Mouse (Mus musculus): ENCODE measurements around the gene Me3. TPM values are rescaled to one million over a fixed set of nuclear protein-coding genes. Genes with fewer than 3 reads are reported as not detected.

The Me3 gene
- polyA plus RNA-seq, 1 experiment from 2014 or later: 0.64 TPM

DNA sequence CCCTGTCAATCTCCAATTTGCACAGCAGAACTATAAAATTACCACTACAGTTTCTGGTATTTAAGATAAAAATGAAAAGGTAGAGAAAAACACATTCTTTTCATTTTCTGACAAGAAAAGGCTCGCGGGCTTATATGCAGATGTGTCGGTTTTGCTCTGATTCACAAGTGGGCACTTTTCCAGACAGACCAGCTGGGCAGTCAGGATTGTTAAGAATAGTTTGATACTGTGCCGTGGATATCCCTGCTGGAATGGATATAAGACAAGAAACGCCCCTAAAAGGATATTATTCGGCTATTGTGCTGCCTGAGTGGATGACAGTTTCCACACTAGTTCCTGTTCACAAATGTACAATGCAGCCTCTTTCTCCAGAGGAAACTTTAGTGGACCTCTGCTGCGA, 116.2 kb downstream of the Me3 start:
- Histone ChIP-seq H3K36me3 (no peaks in the 10 kb centered on the region), H3K9me3 (no peaks in the 10 kb centered on the region), H3K4me3 (replicated peaks) (no peak overlapping the region), H3K4me1 (replicated peaks) (peaks cover 4% of the 10 kb centered on the region), H3K4me2 (no peak overlapping the region), H3K27ac (no peak overlapping the region), H3K9ac (replicated peaks) (no peak overlapping the region), H3K27me3 (no peaks in the 10 kb centered on the region)
- no peak for ATAC-seq (ENCODE audit: insufficient number of reproducible peaks, insufficient read depth, low FRiP score, low TSS enrichment, low read depth)
- 76% methylated on average over 7 of the region's 7 CpGs for WGBS

DNA sequence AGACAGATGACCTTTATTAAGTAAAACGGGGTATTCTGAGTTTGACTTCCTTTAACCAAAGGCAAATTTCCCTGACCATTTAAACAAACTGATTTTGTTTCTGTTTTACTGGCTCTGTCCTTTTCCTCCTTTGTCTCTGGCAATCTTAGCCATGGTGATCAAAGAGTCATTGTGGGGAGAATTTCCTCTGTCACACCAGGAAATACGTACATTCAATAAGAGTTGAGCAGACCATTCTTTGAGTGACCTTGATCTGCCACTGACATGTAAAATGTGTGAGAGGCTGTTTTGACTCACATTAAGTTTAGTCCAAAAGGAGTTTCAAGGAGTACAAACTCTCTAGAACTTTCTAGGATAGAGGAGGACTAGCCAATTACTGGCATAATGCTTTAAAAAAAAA, 117.0 kb downstream of the Me3 start:
- Histone ChIP-seq H3K27ac (no peak overlapping the region), H3K27me3 (no peaks in the 10 kb centered on the region), H3K9me3 (no peaks in the 10 kb centered on the region), H3K4me3 (replicated peaks) (no peak overlapping the region), H3K4me2 (no peak overlapping the region), H3K9ac (replicated peaks) (no peak overlapping the region), H3K36me3 (no peaks in the 10 kb centered on the region), H3K4me1 (replicated peaks) (peaks cover 4% of the 10 kb centered on the region)
- ATAC-seq (ENCODE audit: insufficient number of reproducible peaks, insufficient read depth, low FRiP score, low TSS enrichment, low read depth): no peak
- 65% methylated on average over 2 of the region's 2 CpGs for WGBS

DNA sequence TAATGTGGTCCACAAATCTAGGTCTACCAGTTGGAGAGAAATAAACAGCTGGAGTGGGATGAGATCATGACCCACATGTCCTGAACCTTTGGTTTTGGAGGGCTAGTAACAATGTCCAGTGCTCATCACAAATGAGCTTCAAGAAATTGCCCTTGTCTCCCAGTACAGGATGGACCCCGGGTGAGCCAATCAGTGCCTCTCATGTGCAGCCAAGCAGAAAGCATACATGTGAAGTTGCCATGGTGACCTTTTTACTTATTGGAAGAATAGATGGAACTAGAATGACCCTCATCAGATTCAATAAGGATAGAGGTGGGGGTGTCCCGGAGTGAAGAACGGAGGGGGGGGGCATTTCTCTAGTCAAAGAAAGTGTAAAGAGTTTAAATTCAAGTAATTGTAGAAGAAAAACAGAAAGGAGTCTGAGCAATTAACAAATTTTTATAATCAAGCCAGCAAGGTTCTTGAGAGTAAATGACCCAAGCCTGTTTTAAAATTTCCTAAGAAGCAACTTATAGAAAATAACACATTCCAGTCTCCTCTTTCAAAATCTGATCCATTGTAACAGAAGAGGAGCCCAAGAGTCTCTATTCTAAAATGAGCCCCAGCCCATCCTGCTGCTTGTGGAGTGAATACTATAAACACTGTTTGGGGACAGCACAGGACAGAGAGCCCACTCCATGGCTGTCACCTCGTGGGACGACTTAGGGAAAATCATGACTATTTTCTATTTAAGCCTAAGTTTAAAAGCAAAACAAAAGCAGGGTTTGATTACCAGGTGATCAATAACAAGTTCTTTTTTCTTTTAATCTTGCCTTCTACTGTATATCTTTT, 134.7 kb downstream of the Me3 start:
- Histone ChIP-seq H3K27me3 (no peaks in the 10 kb centered on the region), H3K27ac (no peak overlapping the region), H3K4me3 (replicated peaks) (no peak overlapping the region), H3K4me1 (replicated peaks) (peaks cover 17% of the 10 kb centered on the region), H3K36me3 (no peaks in the 10 kb centered on the region), H3K9me3 (no peaks in the 10 kb centered on the region), H3K4me2 (no peak overlapping the region), H3K9ac (replicated peaks) (no peak overlapping the region)
- 81% methylated on average over 5 of the region's 5 CpGs for WGBS
- ATAC-seq (ENCODE audit: insufficient number of reproducible peaks, insufficient read depth, low FRiP score, low TSS enrichment, low read depth): no peak

DNA sequence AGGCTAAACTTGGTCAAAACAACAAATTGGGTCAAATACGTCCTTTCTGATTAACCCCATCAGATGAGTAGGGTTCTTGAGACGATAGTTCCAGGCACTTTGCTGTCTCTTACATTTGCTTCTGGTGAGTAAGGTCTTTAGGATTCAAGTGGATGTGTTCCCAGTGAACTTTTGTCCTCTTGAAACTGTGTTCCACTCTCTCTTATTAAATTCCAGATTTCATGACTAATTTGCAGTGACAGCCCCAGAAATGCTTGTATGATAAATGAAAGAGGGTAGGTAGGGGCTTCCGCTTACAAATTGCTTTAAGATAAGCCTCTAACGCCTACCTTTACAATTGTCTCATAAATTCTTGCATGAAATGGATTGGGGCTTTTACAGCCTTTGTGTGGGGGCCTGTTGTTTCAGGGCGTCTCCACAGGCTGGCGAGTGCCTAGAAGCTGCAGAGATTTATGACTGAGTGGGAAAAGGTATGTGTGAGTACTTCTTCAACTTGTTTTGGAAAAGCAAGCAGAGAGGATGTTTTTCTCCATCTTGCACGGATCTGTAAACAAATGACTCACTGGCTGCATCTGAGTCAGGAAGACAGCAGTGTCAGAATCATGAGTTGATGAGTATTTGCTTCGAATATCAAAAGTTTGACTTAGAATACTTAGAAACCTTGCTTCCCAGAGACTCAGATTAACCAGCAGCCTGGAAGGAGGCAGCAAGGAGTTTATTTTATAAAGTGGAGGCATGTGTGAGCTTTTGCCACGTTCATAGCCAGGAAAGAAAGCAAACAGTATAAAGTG, 137.1 kb downstream of the Me3 start:
- H3K27me3 ChIP-seq: no peaks in the 10 kb centered on the region
- H3K9me3 ChIP-seq: no peaks in the 10 kb centered on the region
- H3K9ac ChIP-seq (replicated peaks): no peak overlapping the region
- WGBS: 22% methylated on average over 9 of the region's 9 CpGs
- no peaks in the 10 kb centered on the region for H3K36me3 ChIP-seq
- peak overlapping the region; percentile 73 for H3K27ac ChIP-seq
- H3K4me2 ChIP-seq: no peak overlapping the region
- ATAC-seq (ENCODE audit: insufficient number of reproducible peaks, insufficient read depth, low FRiP score, low TSS enrichment, low read depth): no peak
- no peak overlapping the region for H3K4me3 ChIP-seq (replicated peaks)
- H3K4me1 ChIP-seq (replicated peaks): peaks cover 24% of the 10 kb centered on the region

DNA sequence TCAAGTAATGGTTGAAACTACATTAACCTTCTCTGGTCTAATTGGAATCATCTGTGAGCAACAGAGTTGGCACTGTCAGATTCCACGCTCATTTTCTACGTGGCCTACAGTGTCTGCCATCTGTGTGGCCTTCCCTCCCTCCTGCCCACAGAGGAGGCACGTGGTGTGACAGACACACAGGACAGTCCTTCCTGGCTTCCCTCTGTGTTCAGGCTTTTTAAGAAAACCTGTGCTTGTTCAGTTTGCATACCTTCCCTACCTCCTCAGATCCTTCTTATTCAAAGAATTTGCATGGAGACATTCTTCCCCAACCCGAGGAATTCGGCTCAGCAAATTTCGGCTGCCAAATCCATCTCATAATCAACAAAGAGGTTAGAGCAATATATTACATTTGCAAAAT, 137.8 kb downstream of the Me3 start:
- WGBS: 34% methylated on average over 6 of the region's 6 CpGs
- Histone ChIP-seq H3K9ac (replicated peaks) (no peak overlapping the region), H3K4me2 (no peak overlapping the region), H3K36me3 (no peaks in the 10 kb centered on the region), H3K4me3 (replicated peaks) (no peak overlapping the region), H3K27me3 (no peaks in the 10 kb centered on the region), H3K9me3 (no peaks in the 10 kb centered on the region), H3K4me1 (replicated peaks) (peaks cover 24% of the 10 kb centered on the region), H3K27ac (peak overlapping the region; percentile 73)
- ATAC-seq (ENCODE audit: insufficient number of reproducible peaks, insufficient read depth, low FRiP score, low TSS enrichment, low read depth): no peak

DNA sequence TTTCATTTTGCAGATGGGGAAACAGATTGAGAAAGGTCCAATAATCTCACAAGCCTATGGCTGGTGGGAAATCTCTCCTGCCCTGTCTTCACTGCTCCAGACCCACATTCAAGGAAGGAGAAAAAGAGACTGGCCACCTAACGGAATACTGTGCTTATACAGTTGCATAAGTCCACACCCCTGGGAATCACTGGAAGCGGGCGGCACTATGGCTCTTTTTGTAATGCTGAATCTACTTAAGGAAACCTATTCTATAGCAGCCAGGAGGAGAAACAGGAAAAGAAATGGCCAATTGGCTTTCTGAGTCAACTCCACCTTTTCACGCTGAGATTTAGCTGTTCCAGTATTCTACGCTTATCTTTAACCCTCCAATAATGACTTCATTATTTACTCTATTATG, 140.7 kb downstream of the Me3 start:
- ATAC-seq (ENCODE audit: insufficient number of reproducible peaks, insufficient read depth, low FRiP score, low TSS enrichment, low read depth): no peak
- no peaks in the 10 kb centered on the region for H3K27me3 ChIP-seq
- H3K4me1 ChIP-seq (replicated peaks): peaks cover 27% of the 10 kb centered on the region
- H3K9me3 ChIP-seq: no peaks in the 10 kb centered on the region
- no peak overlapping the region for H3K4me2 ChIP-seq
- H3K9ac ChIP-seq (replicated peaks): no peak overlapping the region
- WGBS: 87% methylated on average over 5 of the region's 5 CpGs
- no peaks in the 10 kb centered on the region for H3K36me3 ChIP-seq
- H3K4me3 ChIP-seq (replicated peaks): no peak overlapping the region
- no peak overlapping the region for H3K27ac ChIP-seq

DNA sequence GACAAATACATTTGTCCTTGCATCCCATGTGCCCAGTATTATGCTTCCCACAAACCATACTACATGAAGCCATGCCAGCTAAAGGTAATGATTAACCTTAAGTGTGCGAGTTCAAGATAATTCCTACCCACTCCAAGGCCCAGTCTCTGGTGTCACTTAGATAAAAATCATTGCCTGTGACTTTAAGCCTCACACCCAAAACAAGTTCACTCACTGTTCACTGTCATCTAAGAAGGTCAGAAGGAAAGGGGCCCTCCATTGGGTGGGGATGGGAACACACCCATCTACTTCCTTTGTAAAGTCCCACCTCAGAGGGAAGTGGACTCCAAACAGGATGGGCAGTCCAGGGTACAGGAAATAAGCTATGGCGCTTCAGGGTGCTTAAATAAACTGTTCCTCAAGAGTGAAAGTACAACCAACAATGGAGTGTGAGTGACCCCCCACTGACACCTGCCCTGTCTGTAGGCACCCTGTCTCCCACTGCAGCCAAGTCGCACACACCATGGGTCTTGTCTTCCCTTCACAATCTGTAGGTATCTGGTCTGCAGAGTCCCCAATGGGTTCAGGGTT, 141.2 kb downstream of the Me3 start:
- Histone ChIP-seq H3K4me1 (replicated peaks) (peaks cover 27% of the 10 kb centered on the region), H3K27ac (peak overlapping the region; percentile 41; the same call in 1 of the 2 replicates)

DNA sequence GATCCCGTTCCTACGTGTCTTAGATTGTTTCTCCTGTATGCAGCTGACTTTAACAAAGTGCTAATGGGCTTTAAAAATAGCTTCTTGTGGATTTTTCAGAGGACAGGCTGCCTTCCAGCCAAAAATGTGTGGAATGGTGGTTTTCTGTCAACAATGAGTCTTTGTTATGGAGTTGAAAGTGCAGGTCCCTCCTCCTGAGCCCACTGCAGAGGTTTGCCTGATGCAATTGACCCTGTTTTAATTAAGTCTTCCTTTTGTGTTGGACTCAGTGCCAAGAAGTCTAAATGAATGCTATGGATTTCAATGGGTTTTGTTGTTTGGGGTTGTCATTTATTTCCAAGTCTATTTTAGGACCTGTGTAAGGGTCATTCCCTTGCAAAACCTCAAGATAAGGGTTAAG, 141.7 kb downstream of the Me3 start:
- Histone ChIP-seq H3K4me1 (replicated peaks) (peaks cover 31% of the 10 kb centered on the region), H3K27ac (peak overlapping the region; percentile 41; the same call in 1 of the 2 replicates), H3K36me3 (no peaks in the 10 kb centered on the region), H3K9me3 (no peaks in the 10 kb centered on the region), H3K27me3 (no peaks in the 10 kb centered on the region), H3K9ac (replicated peaks) (no peak overlapping the region), H3K4me3 (replicated peaks) (no peak overlapping the region), H3K4me2 (no peak overlapping the region)
- ATAC-seq (ENCODE audit: insufficient number of reproducible peaks, insufficient read depth, low FRiP score, low TSS enrichment, low read depth): no peak
- 35% methylated on average over 2 of the region's 2 CpGs for WGBS

More for the DNA sequence above, 141.2 kb downstream of the Me3 start:
- no peaks in the 10 kb centered on the region for H3K27me3 ChIP-seq
- no peaks in the 10 kb centered on the region for H3K36me3 ChIP-seq
- no peak overlapping the region for H3K4me2 ChIP-seq
- no peak overlapping the region for H3K4me3 ChIP-seq (replicated peaks)
- WGBS: 72% methylated on average over 3 of the region's 3 CpGs
- ATAC-seq (ENCODE audit: insufficient number of reproducible peaks, insufficient read depth, low FRiP score, low TSS enrichment, low read depth): no peak
- no peaks in the 10 kb centered on the region for H3K9me3 ChIP-seq
- H3K9ac ChIP-seq (replicated peaks): no peak overlapping the region

DNA sequence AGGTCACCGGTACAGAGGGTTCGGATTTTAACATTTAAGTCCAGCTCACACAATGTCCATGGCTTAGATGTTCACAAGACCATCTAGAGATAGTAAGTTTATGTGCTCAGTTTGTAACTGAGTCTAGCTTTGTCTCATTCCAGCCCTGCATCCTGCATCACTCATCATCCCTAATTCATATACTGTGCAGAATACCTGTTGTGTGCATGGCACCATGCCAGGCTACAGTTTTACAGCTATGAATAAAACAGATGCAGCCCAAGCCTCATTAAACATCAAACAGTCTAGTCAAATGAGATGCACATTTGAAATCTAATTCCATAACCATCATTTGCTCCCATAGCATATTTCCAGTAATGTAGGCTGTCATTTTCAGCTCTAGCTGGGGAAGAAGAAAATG, 143.7 kb downstream of the Me3 start:
- WGBS: 97% methylated on average over 2 of the region's 2 CpGs
- H3K36me3 ChIP-seq: no peaks in the 10 kb centered on the region
- no peaks in the 10 kb centered on the region for H3K27me3 ChIP-seq
- H3K4me1 ChIP-seq (replicated peaks): peaks cover 24% of the 10 kb centered on the region
- H3K9ac ChIP-seq (replicated peaks): no peak overlapping the region
- no peaks in the 10 kb centered on the region for H3K9me3 ChIP-seq
- no peak overlapping the region for H3K27ac ChIP-seq
- ATAC-seq (ENCODE audit: insufficient number of reproducible peaks, insufficient read depth, low FRiP score, low TSS enrichment, low read depth): no peak
- no peak overlapping the region for H3K4me3 ChIP-seq (replicated peaks)
- H3K4me2 ChIP-seq: no peak overlapping the region

DNA sequence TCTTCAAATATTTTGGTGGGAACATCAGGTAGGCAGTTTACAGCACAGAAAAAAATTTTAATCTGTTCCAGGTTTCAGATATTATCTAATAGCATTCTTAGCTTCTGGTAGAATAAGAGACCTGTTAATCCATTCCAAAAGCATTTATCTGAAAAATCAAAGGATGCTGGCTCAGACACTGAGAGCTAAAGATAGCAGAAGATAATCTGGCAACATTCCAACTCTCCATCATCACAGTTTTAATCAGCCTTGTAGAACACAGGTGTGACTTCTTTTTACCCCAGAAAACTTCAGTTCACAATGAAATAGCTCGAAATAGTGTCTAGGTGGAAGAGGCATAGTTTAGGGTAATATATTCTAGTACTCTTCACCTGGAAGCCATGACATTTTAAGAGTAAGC, 149.2 kb downstream of the Me3 start:
- peaks cover 13% of the 10 kb centered on the region for H3K4me1 ChIP-seq (replicated peaks)
- H3K9ac ChIP-seq (replicated peaks): no peak overlapping the region
- no peak overlapping the region for H3K4me2 ChIP-seq
- no peaks in the 10 kb centered on the region for H3K36me3 ChIP-seq
- WGBS: 79% methylated on average over 1 of the region's 1 CpGs
- ATAC-seq (ENCODE audit: insufficient number of reproducible peaks, insufficient read depth, low FRiP score, low TSS enrichment, low read depth): no peak
- no peaks in the 10 kb centered on the region for H3K9me3 ChIP-seq
- H3K27ac ChIP-seq: no peak overlapping the region
- no peaks in the 10 kb centered on the region for H3K27me3 ChIP-seq
- H3K4me3 ChIP-seq (replicated peaks): no peak overlapping the region

DNA sequence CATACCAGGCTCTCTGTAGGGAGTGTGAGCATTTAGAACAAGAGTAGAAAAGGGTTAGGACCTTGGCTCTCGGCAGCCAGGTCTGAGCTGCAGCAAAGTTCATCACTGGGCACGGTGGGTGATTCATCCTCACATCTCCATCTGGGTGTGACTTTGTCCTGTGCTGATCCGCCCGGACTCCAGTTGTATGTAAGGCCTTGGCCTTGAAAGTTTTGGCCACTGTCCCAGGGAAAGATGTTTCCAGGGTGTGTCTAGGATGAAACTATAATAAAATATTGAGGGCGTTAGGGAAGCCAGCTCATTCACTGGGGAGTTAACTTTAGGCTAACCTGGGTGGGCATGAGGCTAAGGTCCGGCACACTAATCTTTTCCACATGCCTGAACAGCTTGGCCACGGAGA, 155.5 kb downstream of the Me3 start:
- H3K36me3 ChIP-seq: no peaks in the 10 kb centered on the region
- H3K27ac ChIP-seq: no peak overlapping the region
- no peaks in the 10 kb centered on the region for H3K27me3 ChIP-seq
- H3K4me1 ChIP-seq (replicated peaks): no peaks in the 10 kb centered on the region
- 69% methylated on average over 7 of the region's 7 CpGs for WGBS
- no peak overlapping the region for H3K9ac ChIP-seq (replicated peaks)
- ATAC-seq (ENCODE audit: insufficient number of reproducible peaks, insufficient read depth, low FRiP score, low TSS enrichment, low read depth): no peak
- no peaks in the 10 kb centered on the region for H3K9me3 ChIP-seq
- no peak overlapping the region for H3K4me3 ChIP-seq (replicated peaks)
- H3K4me2 ChIP-seq: no peak overlapping the region

Measured in limb, embryonic 12.5 days (tissue).